Mouse (Mus musculus) large intestine, adult 2 months (tissue): Measurements from ENCODE around the gene Prkcg. TPM values are rescaled to one million over a fixed set of nuclear protein-coding genes. Genes with fewer than 3 reads are reported as not detected.

ENCODE experiments used
- DNase-seq: peaks from one replicate; pipeline ENCODE4 v3.0.0-alpha.2; 2012; ENCODE audit warnings: low read depth, low spot score
- WGBS: fragments of 180-500 bp; shearing (Covaris S2); methylation state at CpG from one replicate; pipeline ENCODE4 v1.1.7; 2018; 5-methylcytosine and 5-hydroxymethylcytosine counted together
- polyA plus RNA-seq: library from polyadenylated mRNA; depleted of rRNA; stranded (reverse); fragments of >200 nt; gene quantifications from 2 replicates; pipeline ENCODE4 v1.2.3, GENCODE M21; 2012; rRNA removed

The Prkcg gene
- polyA plus RNA-seq, 1 experiment, result 0.51 TPM

DNA sequence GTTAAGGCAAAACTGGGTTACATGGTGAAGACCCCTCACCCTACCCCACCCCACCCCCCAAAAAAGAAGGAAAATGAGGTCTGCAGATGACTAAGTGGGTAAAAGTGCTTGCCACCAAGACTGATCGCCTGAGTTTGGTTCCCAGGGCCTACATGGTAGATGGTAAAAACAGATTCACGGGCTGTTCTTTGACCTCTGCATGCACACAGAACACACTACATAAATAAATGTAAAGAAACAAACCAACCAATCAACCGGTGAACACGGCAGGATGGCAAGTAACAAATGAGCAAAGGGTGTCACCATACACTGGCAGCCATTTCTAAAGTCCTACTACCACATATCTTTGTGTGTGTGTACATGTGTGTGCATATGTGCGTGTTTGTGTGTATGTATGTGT, 59.3 kb downstream of the Prkcg start:
- no peak for DNase-seq
- WGBS, result 59% methylated on average over 5 of the region's 5 CpGs

DNA sequence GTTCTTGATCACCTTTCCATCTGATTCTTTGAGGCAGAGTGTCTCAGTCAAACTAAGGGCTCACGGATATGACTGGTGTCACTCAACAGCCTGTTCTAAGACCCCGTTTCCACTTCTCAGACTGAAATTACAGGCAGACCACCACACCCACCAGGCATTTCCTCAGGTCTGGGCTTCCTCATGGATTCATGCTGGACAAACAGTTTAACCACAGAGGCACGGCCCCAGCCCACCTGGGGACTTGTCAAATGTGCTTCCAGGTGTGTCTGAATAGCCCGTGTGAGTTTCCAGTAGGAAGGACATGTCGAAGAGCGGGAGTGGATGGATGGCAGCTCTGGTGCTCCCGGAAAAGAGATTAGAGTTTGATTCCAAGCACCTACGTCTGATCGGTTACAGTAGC, 60.8 kb downstream of the Prkcg start:
- 89% methylated on average over 9 of the region's 9 CpGs for WGBS
- DNase-seq, result no peak

DNA sequence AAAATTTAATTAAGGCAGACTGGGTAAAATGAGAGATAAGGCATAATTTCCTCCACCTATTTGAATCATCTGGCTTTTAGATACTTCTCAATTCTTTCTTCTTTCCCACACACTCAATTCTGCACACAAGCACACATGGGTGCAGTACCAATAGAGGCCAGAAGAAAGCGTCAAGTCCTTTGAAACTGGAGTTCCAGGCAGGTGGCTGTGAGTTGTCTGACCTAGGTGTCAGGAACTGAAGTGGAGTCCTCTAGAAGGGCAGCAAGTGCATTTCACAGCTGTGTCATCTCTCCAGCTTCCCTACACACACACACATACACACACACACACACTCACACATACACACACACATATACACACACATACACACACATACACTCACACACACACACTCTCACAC, 62.6 kb downstream of the Prkcg start:
- no peak for DNase-seq
- 81% methylated on average over 1 of the region's 1 CpGs for WGBS

DNA sequence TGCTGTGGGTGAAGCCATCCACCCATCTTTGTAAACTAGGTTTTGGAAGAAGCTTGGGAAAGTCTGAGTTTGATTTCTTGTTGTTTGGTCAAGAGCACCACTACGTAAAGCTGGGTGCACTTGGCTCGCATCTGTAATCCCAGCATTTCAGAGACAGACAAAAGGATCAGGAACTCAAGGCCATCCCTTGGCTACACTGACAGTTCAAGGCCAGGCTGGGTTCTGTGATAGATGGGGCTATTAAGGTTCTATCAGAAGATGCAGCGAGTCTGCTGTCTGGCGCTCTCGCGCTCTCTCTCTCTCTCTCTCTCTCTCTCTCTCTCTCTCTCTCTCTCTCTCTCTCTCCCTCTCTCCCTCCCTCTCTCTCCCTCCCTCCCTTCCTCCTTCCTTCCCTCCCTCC, 65.9 kb downstream of the Prkcg start:
- WGBS, result 79% methylated on average over 6 of the region's 6 CpGs
- DNase-seq, result no peak

DNA sequence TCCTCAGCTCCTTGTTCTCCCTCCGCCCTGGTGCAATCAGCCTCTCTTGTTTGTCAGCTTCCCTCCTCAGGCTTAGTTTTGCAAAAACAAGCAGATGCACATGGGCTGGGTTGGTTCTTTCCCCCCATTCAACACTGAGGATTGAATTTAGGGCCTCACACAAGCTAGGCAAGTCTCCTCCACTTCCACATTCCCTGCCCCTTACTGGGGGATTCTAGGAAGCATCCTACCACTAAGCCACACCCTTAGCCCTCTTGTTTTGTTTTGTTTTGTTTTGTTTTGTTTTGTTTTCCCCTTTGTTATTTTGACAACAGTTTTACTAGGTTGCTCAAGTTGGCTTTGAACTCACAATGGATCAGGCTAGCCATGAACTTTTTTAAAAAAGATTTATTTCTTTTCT, 71.7 kb downstream of the Prkcg start:
- WGBS, result 86% methylated on average over 1 of the region's 1 CpGs
- DNase-seq, result no peak

DNA sequence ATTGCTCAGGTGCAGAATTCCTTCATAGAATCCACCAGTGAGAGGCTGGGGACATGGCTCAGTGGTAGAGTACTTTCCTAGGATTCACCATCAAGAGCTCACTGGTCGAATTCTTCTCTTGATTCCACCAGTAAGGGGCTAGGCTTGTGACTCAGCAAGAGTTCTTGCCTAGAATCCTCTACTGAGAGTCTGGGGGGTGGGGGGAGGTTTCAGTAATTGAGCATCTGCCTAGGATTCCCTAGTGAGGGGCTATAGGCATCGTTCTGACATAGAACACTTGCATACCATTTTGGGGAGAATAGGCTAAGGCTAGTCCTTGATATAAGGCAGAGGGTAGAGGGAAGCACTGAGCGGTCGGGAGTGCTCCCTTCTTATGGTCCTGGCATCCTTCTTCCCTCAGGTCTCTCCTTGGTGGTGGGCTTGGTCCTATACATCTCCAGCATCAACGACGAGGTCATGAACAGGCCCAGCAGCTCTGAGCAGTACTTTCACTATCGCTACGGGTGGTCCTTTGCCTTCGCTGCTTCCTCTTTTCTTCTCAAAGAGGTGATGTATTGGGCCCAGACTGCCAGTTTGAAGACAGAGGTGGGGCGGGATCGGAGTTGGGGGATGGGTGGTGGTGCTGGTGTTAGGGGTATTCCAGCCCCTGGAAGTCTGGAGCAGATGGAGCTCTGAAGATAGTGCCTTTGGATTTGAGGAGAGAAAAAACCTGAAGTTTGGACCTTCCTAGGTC, 76.7 kb downstream of the Prkcg start:
- 48% methylated on average over 11 of the region's 11 CpGs for WGBS

DNA sequence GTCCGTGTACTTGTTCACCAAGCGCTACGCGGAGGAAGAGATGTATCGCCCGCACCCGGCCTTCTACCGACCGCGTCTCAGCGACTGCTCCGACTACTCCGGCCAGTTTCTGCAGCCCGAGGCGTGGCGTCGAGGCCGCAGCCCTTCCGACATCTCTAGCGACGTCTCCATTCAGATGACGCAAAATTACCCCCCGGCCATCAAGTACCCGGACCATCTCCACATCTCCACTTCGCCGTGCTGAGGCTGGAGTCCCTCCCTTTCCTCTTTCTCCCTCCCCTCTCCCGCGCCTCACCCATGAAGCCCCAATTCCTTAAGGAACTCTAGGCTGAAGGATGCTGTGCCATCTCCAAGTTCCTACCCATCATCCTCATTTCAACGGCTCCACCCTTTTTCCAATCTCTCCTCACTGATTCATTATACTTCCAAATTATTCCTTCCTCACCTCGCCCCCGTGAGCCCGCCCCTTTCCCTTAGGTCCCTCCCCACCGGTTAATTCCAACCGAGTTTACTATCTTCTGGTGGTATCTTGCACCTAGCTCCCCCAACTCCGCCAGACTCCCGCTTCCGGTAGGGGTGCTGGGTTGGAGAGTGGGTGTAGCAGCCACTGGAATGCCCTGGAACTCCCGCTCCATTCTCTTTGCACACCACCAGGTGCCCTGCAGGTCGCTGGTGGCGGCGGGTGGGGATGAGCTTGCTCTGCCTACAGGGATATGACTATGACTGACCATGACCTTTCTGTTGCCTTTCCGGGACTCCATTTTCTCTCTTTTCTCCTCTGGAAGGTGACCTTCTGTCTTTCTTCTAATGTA, 77.9 kb downstream of the Prkcg start:
- WGBS, result 22% methylated on average over 42 of the region's 42 CpGs
- no peak for DNase-seq

More for the DNA sequence above, 76.7 kb downstream of the Prkcg start:
- DNase-seq, result no peak

DNA sequence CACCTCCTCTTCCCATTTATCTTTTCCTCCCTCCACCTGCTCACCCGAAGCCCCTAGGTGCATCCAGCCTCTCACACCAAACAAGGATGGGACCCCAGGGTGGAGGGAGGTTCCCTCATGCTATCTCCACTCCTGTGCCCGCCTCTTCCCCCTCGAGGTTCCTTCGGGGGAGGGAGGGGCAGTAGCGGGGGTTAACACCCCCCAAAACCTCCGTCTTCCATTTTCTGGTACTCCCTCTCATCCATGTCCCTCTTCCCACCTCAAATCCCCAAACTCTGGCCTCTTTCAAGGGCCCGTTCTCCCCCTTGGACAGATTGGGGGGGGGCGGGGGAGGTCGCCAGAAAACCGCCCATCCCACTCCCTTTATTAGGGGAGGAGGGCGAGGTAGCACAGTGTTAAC, 78.6 kb downstream of the Prkcg start:
- WGBS, result 6% methylated on average over 11 of the region's 11 CpGs
- no peak for DNase-seq

DNA sequence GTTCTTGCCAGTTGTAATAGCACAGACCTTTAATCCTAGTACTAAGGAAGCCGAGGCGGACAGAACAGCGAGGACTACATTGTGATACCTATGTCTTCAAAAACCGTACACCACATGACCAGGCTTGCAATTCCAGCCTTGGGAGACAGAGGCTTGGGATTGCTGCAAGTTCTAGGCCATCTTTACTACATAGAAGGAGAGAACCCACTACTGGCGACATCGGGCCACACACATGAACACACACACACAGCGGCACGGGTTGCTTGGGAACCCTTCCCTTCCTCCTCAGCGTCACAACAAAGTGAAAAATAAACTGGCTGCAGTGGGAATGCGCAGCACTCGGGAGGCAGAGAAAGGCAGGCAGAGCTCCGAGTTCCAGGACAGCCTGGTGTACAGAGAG, 79.3 kb downstream of the Prkcg start:
- no peak for DNase-seq
- WGBS, result 29% methylated on average over 12 of the region's 12 CpGs

DNA sequence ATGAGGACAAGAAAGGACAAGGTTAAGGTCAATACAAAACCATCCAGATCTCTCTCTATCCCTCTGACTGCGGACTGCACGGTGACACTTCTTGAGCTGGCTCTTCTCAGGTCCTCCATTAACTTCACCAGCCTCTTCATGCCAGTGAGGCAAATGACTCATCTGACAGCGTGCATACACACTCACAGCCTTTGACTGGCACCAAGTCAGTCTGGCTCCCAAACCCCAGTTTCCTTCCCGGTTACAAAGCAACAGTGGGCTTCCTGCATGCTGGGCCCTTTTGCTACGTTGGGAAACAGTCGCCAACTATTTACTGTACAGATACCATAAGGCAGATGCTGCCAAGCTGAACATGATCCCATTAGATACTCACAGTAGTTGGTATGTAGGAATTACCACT, 80.2 kb downstream of the Prkcg start:
- WGBS, result 65% methylated on average over 6 of the region's 6 CpGs

DNA sequence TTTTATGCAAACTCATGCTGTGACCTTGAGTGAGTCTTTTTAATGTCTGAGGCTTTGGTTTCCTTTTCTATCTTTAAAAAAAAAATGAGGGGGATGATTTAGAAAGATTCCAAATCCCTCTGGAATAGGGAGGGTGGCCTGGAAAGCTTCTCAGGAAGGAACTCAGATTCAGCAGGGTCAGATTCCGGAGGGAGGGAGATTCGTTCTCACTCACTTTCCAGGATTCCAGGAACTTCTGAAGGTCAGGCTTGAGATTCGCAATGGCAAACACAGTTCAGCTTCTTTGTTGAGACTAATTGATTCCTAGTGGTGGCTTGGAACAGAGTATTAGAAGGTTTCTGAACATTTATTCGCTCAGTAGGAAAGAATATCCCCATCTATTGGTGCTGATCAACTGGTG, 81.4 kb downstream of the Prkcg start:
- no peak for DNase-seq
- 48% methylated on average over 4 of the region's 4 CpGs for WGBS

More for the DNA sequence above, 80.2 kb downstream of the Prkcg start:
- DNase-seq, result no peak

DNA sequence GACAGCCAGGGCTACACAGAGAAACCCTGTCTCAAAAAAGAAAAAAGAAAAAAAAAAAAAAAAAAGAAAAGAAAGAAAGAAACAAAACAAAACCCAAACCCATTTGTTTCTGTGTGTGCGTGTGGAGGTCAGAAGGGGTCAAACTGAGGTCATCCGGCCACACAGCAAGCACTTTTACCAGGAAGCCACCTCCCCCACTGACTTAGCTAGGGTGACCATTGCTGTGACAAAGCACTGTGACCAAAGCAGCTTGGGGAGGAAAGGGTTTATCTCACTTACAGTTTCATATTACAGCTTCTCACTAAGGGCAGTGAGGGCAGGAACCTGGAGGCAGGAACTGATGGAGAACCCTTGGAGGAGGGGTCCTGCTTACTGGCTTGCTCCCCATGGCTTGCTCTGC, 83.4 kb downstream of the Prkcg start:
- 80% methylated on average over 2 of the region's 2 CpGs for WGBS
- no peak for DNase-seq

DNA sequence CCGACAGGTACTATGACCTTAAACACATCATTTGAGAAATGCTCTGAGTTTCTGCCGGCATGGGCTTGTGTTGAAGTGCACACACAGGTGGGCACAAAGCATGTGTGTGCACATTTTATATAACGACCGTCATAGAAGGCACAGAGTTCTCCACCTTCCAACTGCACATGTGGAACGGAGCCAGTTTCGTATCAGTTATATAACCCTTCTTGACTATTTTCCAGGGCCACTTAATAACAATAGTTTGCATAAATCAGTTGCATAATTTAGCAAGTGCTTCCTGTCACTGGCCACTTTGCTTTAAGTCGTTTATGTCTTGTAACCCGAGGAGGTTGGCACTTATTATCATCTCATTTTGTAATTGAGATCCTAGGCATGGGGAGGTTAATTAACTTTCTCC, 84.8 kb downstream of the Prkcg start:
- 66% methylated on average over 8 of the region's 8 CpGs for WGBS
- no peak for DNase-seq

DNA sequence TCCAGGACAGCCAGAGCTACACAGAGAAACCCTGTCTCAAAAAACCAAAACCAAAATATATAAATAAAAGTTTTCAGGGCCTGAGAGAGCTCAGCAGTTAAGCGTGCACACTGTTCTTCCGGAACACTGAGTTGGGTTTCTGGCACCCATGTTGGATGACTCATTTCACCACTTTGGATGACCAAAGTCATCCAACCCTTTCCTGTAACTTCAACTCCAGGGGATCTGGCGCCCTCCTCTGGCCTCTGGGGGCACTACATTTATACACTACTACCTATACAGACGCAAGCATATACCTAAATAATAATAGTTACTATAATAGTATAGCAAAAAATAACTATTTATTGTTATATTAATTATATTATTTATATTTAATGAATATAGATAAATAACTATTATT, 87.9 kb downstream of the Prkcg start:
- no peak for DNase-seq

More for the DNA sequence above, 87.9 kb downstream of the Prkcg start:
- WGBS, result 40% methylated on average over 4 of the region's 4 CpGs

Other genes starting within 250 kb of the Prkcg start
- not detected in 2 replicates for gene AU018091, start 120.0 kb upstream of the Prkcg start, polyA plus RNA-seq
- gene Nlrp12, start 39.4 kb upstream of the Prkcg start, polyA plus RNA-seq, result 0.12 TPM in 1 of 2 replicates, not detected in the other
- gene Myadm, start 99 bp upstream of the Prkcg start, polyA plus RNA-seq, result 127 and 164 TPM in 2 replicates
- 4.0 and 5.9 TPM in 2 replicates for gene Cacng7, start 43.8 kb downstream of the Prkcg start, polyA plus RNA-seq
- gene Cacng8, start 101.5 kb downstream of the Prkcg start, polyA plus RNA-seq, result 0.20 and 0.38 TPM in 2 replicates
- gene Cacng6, start 135.0 kb downstream of the Prkcg start, polyA plus RNA-seq, result 0.12 TPM in 1 of 2 replicates, not detected in the other
- gene Tarm1, start 213.4 kb downstream of the Prkcg start, polyA plus RNA-seq, result 0.14 and 0.22 TPM in 2 replicates